Mouse (Mus musculus): Measurements from ENCODE around the gene Pip4k2b. TPM values are rescaled to one million over a fixed set of nuclear protein-coding genes. Genes with fewer than 3 reads are reported as not detected.

Pip4k2b gene
- polyA plus RNA-seq, 1 experiment from 2014 or later, result 1.2 TPM

- no peak for ATAC-seq (replicated peaks; ENCODE audit: insufficient number of reproducible peaks, low FRiP score, low TSS enrichment)
- H3K9ac ChIP-seq (ENCODE audit: low read depth, low read length), result peak overlapping the region; percentile 100; the same call in 1 of the 2 replicates
- H3K4me2 ChIP-seq, result peak overlapping the region; percentile 79
- H3K27ac ChIP-seq (ENCODE audit: low read depth, low read length), result no peak overlapping the region
- H3K4me1 ChIP-seq (ENCODE audit: control insufficient read depth, insufficient read depth, low read length), result peaks cover 7% of the 10 kb centered on the region
- peak overlapping the region; percentile 94 for H3K4me3 ChIP-seq (ENCODE audit: low read depth, low read length)
- no peaks in the 10 kb centered on the region for H3K9me3 ChIP-seq (replicated peaks; ENCODE audit: control insufficient read depth, low read length)
- H3K36me3 ChIP-seq (ENCODE audit: control insufficient read depth, insufficient read depth, low read length), result peaks cover 33% of the 10 kb centered on the region
- 63% methylated on average over 2 of the region's 2 CpGs for WGBS (ENCODE audit: insufficient replicate concordance)
- H3K27me3 ChIP-seq (ENCODE audit: control insufficient read depth, insufficient read depth, low read length), result no peaks in the 10 kb centered on the region
Measured at GRCm38 (mm10) chr11:97779968-97780701, 35.6 kb upstream of the Pip4k2b start.

- no peak overlapping the region for H3K4me3 ChIP-seq (ENCODE audit: low read depth, low read length)
- H3K36me3 ChIP-seq (ENCODE audit: control insufficient read depth, insufficient read depth, low read length), result peaks cover 33% of the 10 kb centered on the region
- H3K9ac ChIP-seq (ENCODE audit: low read depth, low read length), result no peak overlapping the region
- peaks cover 7% of the 10 kb centered on the region for H3K4me1 ChIP-seq (ENCODE audit: control insufficient read depth, insufficient read depth, low read length)
- no peak for ATAC-seq (replicated peaks; ENCODE audit: insufficient number of reproducible peaks, low FRiP score, low TSS enrichment)
- H3K27ac ChIP-seq (ENCODE audit: low read depth, low read length), result no peak overlapping the region
- WGBS (ENCODE audit: insufficient replicate concordance), result 98% methylated on average over 1 of the region's 1 CpGs
- no peak overlapping the region for H3K4me2 ChIP-seq
- H3K27me3 ChIP-seq (ENCODE audit: control insufficient read depth, insufficient read depth, low read length), result no peaks in the 10 kb centered on the region
- H3K9me3 ChIP-seq (replicated peaks; ENCODE audit: control insufficient read depth, low read length), result no peaks in the 10 kb centered on the region
Measured at GRCm38 (mm10) chr11:97778918-97779317, 34.4 kb upstream of the Pip4k2b start.

GRCm38 (mm10) chr11:97777129-97777529 is 32.6 kb upstream of the Pip4k2b start:
- Histone ChIP-seq H3K4me2 (no peak overlapping the region), H3K27me3 (ENCODE audit: control insufficient read depth, insufficient read depth, low read length) (no peaks in the 10 kb centered on the region), H3K4me3 (ENCODE audit: low read depth, low read length) (no peak overlapping the region), H3K36me3 (ENCODE audit: control insufficient read depth, insufficient read depth, low read length) (peaks cover 33% of the 10 kb centered on the region), H3K9ac (ENCODE audit: low read depth, low read length) (no peak overlapping the region), H3K9me3 (replicated peaks; ENCODE audit: control insufficient read depth, low read length) (no peaks in the 10 kb centered on the region), H3K4me1 (ENCODE audit: control insufficient read depth, insufficient read depth, low read length) (peaks cover 7% of the 10 kb centered on the region), H3K27ac (ENCODE audit: low read depth, low read length) (no peak overlapping the region)
- ATAC-seq (replicated peaks; ENCODE audit: insufficient number of reproducible peaks, low FRiP score, low TSS enrichment), result no peak
- 50% methylated on average over 2 of the region's 2 CpGs for WGBS (ENCODE audit: insufficient replicate concordance)

- WGBS (ENCODE audit: insufficient replicate concordance), result 54% methylated on average over 5 of the region's 5 CpGs
- peaks cover 7% of the 10 kb centered on the region for H3K4me1 ChIP-seq (ENCODE audit: control insufficient read depth, insufficient read depth, low read length)
- H3K9me3 ChIP-seq (replicated peaks; ENCODE audit: control insufficient read depth, low read length), result no peaks in the 10 kb centered on the region
- H3K9ac ChIP-seq (ENCODE audit: low read depth, low read length), result no peak overlapping the region
- H3K27me3 ChIP-seq (ENCODE audit: control insufficient read depth, insufficient read depth, low read length), result no peaks in the 10 kb centered on the region
- ATAC-seq (replicated peaks; ENCODE audit: insufficient number of reproducible peaks, low FRiP score, low TSS enrichment), result no peak
- no peak overlapping the region for H3K4me2 ChIP-seq
- no peak overlapping the region for H3K4me3 ChIP-seq (ENCODE audit: low read depth, low read length)
- peaks cover 33% of the 10 kb centered on the region for H3K36me3 ChIP-seq (ENCODE audit: control insufficient read depth, insufficient read depth, low read length)
- H3K27ac ChIP-seq (ENCODE audit: low read depth, low read length), result no peak overlapping the region
Measured at GRCm38 (mm10) chr11:97776497-97777128, 32.1 kb upstream of the Pip4k2b start.

GRCm38 (mm10) chr11:97775808-97776496 is 31.4 kb upstream of the Pip4k2b start, which contains the start of gene 1700001P01Rik:
TSS of gene 1700001P01Rik (minus strand) at chr11:97775918.
- H3K4me1 ChIP-seq (ENCODE audit: control insufficient read depth, insufficient read depth, low read length), result peaks cover 6% of the 10 kb centered on the region
- H3K9ac ChIP-seq (ENCODE audit: low read depth, low read length), result no peak within 1 kb of the TSS
- H3K9me3 ChIP-seq (replicated peaks; ENCODE audit: control insufficient read depth, low read length), result no peaks in the 10 kb centered on the region
- H3K27ac ChIP-seq (ENCODE audit: low read depth, low read length), result no peak within 1 kb of the TSS
- H3K36me3 ChIP-seq (ENCODE audit: control insufficient read depth, insufficient read depth, low read length), result peaks cover 33% of the 10 kb centered on the region
- ATAC-seq (replicated peaks; ENCODE audit: insufficient number of reproducible peaks, low FRiP score, low TSS enrichment), result no peak
- WGBS (ENCODE audit: insufficient replicate concordance), result 50% methylated on average over 17 of the region's 17 CpGs
- H3K4me3 ChIP-seq (ENCODE audit: low read depth, low read length), result no peak within 1 kb of the TSS
- no peaks in the 10 kb centered on the region for H3K27me3 ChIP-seq (ENCODE audit: control insufficient read depth, insufficient read depth, low read length)
- H3K4me2 ChIP-seq, result no peak within 1 kb of the TSS

GRCm38 (mm10) chr11:97775186-97775585 is 30.7 kb upstream of the Pip4k2b start:
- H3K27me3 ChIP-seq (ENCODE audit: control insufficient read depth, insufficient read depth, low read length), result no peaks in the 10 kb centered on the region
- 76% methylated on average over 13 of the region's 13 CpGs for WGBS (ENCODE audit: insufficient replicate concordance)
- no peak overlapping the region for H3K27ac ChIP-seq (ENCODE audit: low read depth, low read length)
- no peak overlapping the region for H3K9ac ChIP-seq (ENCODE audit: low read depth, low read length)
- H3K4me3 ChIP-seq (ENCODE audit: low read depth, low read length), result no peak overlapping the region
- no peaks in the 10 kb centered on the region for H3K4me1 ChIP-seq (ENCODE audit: control insufficient read depth, insufficient read depth, low read length)
- ATAC-seq (replicated peaks; ENCODE audit: insufficient number of reproducible peaks, low FRiP score, low TSS enrichment), result no peak
- H3K36me3 ChIP-seq (ENCODE audit: control insufficient read depth, insufficient read depth, low read length), result peaks cover 29% of the 10 kb centered on the region
- H3K4me2 ChIP-seq, result no peak overlapping the region
- no peaks in the 10 kb centered on the region for H3K9me3 ChIP-seq (replicated peaks; ENCODE audit: control insufficient read depth, low read length)

GRCm38 (mm10) chr11:97771410-97771809 is 26.9 kb upstream of the Pip4k2b start:
- H3K9ac ChIP-seq (ENCODE audit: low read depth, low read length), result no peak overlapping the region
- H3K27ac ChIP-seq (ENCODE audit: low read depth, low read length), result no peak overlapping the region
- 72% methylated on average over 14 of the region's 14 CpGs for WGBS (ENCODE audit: insufficient replicate concordance)

GRCm38 (mm10) chr11:97769704-97770103 is 25.2 kb upstream of the Pip4k2b start:
- Histone ChIP-seq H3K27ac (ENCODE audit: low read depth, low read length) (no peak overlapping the region), H3K27me3 (ENCODE audit: control insufficient read depth, insufficient read depth, low read length) (no peaks in the 10 kb centered on the region), H3K9ac (ENCODE audit: low read depth, low read length) (no peak overlapping the region), H3K4me2 (no peak overlapping the region), H3K36me3 (ENCODE audit: control insufficient read depth, insufficient read depth, low read length) (no peaks in the 10 kb centered on the region), H3K4me3 (ENCODE audit: low read depth, low read length) (no peak overlapping the region), H3K4me1 (ENCODE audit: control insufficient read depth, insufficient read depth, low read length) (peaks cover 7% of the 10 kb centered on the region), H3K9me3 (replicated peaks; ENCODE audit: control insufficient read depth, low read length) (no peaks in the 10 kb centered on the region)
- WGBS (ENCODE audit: insufficient replicate concordance), result 46% methylated on average over 2 of the region's 2 CpGs
- no peak for ATAC-seq (replicated peaks; ENCODE audit: insufficient number of reproducible peaks, low FRiP score, low TSS enrichment)

More at GRCm38 (mm10) chr11:97771410-97771809, 26.9 kb upstream of the Pip4k2b start:
- no peaks in the 10 kb centered on the region for H3K27me3 ChIP-seq (ENCODE audit: control insufficient read depth, insufficient read depth, low read length)
- no peak for ATAC-seq (replicated peaks; ENCODE audit: insufficient number of reproducible peaks, low FRiP score, low TSS enrichment)
- no peaks in the 10 kb centered on the region; the same call in 1 of the 2 replicates for H3K36me3 ChIP-seq (ENCODE audit: control insufficient read depth, insufficient read depth, low read length)
- no peaks in the 10 kb centered on the region for H3K9me3 ChIP-seq (replicated peaks; ENCODE audit: control insufficient read depth, low read length)
- H3K4me1 ChIP-seq (ENCODE audit: control insufficient read depth, insufficient read depth, low read length), result no peaks in the 10 kb centered on the region
- no peak overlapping the region for H3K4me3 ChIP-seq (ENCODE audit: low read depth, low read length)
- no peak overlapping the region for H3K4me2 ChIP-seq

Data from heart, embryonic 11.5 days (tissue).